Mouse (Mus musculus) bone marrow macrophage, adult 2 months (primary cell): ENCODE results near the gene Washc1. TPM values are rescaled to one million over a fixed set of nuclear protein-coding genes. Genes with fewer than 3 reads are reported as not detected.
"Not testable (repeated sequence)": the region's sequence is repeated elsewhere in the genome, so short reads cannot be mapped to it uniquely, and the experiment has no call there.

Experiments
- H3K27ac ChIP-seq: 2 replicates; pipeline ENCODE4 v1.5.1; 2012; ENCODE audit warnings: low read depth, low read length; ENCODE audit not compliant: insufficient read depth
- H3K4me1 ChIP-seq: 2 replicates; pipeline ENCODE4 v1.6.1; 2012; ENCODE audit warnings: low read length; ENCODE audit not compliant: control insufficient read depth, insufficient read depth
- H3K4me3 ChIP-seq: 2 replicates; pipeline ENCODE4 v1.5.1; 2012; ENCODE audit warnings: mild to moderate bottlenecking, low read length, moderate library complexity; ENCODE audit not compliant: insufficient read depth
- CTCF ChIP-seq: IDR thresholded peaks from 2 replicates; pipeline ENCODE4 v1.5.1; 2012; ENCODE audit warnings: low read depth, mild to moderate bottlenecking, low read length, moderate library complexity
- POLR2A ChIP-seq: IDR thresholded peaks from 2 replicates; pipeline ENCODE4 v1.6.1; 2012; ENCODE audit warnings: mild to moderate bottlenecking, low read depth, low read length, borderline replicate concordance
- polyA plus RNA-seq: library from polyadenylated mRNA; stranded (reverse); fragments of >200 nt; gene quantifications from 2 replicates; pipeline ENCODE4 v1.2.4, GENCODE M21; 2012; ENCODE audit not compliant: missing spikeins, insufficient read depth, insufficient read length

Gene Washc1
- polyA plus RNA-seq: 53.9 and 54.6 TPM in 2 replicates

DNA sequence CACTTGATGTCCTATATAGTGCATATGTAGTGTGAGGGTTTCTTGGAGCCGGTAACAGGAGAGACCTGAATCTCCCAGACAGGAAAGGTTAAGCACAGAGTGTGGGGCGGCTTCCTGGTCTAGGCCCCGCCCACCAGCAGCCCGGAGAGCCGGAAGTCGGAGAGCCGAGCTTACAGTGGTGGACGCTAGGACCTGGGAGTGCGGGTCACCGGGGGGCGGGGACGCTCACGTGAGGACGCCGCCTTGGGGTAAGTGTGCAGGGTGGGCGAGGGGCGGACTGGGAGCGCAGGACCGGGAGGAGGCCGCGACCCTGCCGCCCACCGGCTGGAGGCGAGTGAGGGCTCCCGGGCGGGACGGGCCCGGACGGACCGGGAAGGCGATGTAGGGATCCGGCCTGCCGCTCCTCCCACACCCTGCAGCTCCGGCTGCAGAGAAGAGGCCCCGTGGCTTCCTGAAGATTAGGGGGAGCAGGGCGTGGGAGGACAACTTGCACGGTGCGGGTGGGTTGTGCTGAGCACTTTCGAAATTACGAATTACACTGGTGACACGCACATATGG is at the start of gene Washc1:
Washc1 (plus strand) TSS at position 144 of the 558 bp plus-strand sequence.
- Histone ChIP-seq H3K4me1 (peaks cover 13% of the 10 kb centered on the region), H3K27ac (peak within 1 kb of the TSS; percentile 41), H3K4me3 (peak within 1 kb of the TSS; percentile 63)
- TF ChIP-seq POLR2A (no peak), CTCF (no peak)

DNA sequence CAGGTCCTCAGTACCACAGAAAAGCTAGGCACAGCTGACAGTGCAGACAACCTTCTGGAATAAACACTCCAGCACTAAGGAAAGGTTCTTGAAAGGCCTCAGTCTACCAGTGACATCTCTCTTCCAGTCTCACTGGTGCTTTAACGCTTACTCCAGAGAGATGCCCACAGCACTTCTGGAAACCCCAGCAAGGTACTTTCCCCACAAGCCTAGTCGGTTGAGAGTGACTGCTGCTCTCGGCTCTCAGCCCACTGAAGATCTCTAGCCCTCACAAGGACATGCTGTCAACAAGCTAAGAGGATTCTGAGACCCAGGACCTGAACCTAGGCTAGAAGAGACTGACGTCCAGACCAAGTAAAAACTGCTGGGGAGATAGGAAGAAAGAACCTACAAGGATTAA is 46.2 kb upstream of the Washc1 start:
- H3K27ac ChIP-seq: no peak overlapping the region
- peaks cover 5% of the 10 kb centered on the region for H3K4me1 ChIP-seq
- TF ChIP-seq CTCF (no peak), POLR2A (no peak)
- H3K4me3 ChIP-seq: no peak overlapping the region

DNA sequence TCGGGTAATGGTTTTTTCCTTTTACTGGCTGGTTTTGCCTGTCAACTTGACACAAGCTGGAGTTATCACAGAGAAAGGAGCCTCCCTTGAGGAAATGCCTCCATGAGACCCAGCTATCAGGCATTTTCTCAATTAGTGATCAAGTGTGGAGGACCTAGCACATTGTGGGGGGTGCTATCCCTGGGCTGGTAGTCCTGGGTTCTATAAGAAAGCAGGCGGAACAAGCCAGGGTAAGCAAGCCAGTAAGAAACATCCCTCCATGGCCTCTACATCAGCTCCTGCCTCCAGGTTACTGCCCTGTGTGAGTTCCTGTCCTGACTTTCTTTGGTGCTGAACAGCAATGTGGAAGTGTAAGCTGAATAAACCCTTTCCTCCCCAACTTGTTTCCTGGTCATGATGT is 42.3 kb upstream of the Washc1 start:
- H3K4me1 ChIP-seq: peaks cover 11% of the 10 kb centered on the region
- not testable (repeated sequence) for H3K27ac ChIP-seq, H3K4me3 ChIP-seq

DNA sequence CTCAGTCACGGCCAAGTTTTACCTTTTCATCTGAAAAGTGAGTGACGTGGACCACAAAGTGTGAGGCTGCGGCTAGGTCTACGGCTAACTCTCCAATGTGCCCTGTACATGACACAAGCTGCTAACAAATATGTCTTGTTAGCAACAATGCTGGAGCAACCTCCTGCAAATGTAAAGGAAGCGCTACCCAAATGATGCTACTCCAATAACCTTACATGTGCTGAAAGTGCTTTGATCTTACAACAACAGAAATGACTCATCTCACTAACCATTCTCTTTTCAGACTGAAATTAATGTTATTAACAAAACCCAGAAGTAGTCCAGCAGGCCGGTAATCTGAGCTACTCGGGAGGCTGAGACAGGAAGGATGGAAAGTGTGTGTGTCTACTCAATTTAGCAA is 37.4 kb upstream of the Washc1 start:
- H3K27ac ChIP-seq: no peak overlapping the region
- TF ChIP-seq CTCF (no peak), POLR2A (no peak)
- peaks cover 21% of the 10 kb centered on the region for H3K4me1 ChIP-seq
- no peak overlapping the region for H3K4me3 ChIP-seq

DNA sequence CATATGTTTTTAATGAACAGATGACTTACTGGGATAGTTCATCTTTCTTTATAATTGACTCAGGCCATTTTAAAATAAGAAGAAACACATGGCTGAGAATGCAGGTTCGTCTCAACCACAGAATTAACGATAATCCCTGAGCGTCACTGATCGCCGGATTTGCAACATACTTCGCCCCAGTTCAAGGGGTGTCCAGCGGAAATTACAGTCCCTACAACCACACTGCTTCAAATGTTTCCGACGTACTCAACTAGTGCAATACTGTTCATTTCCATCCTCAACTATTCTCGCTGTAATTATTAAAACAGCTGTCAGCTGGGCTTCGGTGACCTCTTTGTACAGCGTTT is 35.5 kb upstream of the Washc1 start:
- H3K4me3 ChIP-seq: peak overlapping the region; percentile 99
- H3K4me1 ChIP-seq: peaks cover 21% of the 10 kb centered on the region
- H3K27ac ChIP-seq: peak overlapping the region; percentile 84; the same call in 1 of the 2 replicates
- no peak for TF ChIP-seq CTCF
- TF ChIP-seq POLR2A: no peak

DNA sequence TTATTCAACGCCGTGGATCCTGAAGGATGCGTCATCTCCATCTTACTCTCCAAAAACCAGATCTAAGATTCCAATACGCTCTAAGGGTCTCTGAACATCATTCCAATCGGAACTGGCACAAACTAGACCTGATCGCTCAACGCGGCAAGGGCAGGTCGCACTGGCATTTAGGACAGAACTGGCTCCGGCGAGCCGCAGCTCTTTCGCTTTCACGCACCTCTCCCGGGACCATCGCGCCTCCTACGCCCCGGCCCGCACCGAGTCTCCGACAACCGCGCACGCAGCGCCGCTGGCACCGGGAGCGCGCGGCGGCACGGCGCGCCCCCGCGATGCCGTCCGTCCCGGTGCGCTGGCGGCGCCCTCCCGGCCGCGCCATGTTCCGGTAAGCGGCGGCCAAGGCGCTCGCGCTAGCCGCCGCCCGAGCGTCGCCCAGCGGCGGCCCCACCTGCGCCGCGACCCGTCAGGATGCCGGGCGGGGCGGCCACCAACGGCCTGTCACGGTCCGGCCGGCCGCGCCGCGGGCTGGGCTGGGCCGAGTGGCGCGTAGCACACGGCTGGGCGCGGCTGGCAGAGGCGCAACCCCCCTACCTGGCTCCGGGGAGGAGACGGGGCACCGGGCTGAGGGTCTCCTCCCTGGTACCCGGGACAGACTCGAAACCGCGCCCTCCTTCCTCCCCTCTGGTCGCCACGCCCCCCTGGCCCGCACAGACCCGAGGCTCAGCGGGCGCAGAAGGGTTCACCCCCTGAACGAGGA is 35.0 kb upstream of the Washc1 start:
- TF ChIP-seq POLR2A (no peak), CTCF (no peak)
- peak overlapping the region; percentile 84 for H3K27ac ChIP-seq
- H3K4me1 ChIP-seq: peaks cover 21% of the 10 kb centered on the region
- peak overlapping the region; percentile 99 for H3K4me3 ChIP-seq

DNA sequence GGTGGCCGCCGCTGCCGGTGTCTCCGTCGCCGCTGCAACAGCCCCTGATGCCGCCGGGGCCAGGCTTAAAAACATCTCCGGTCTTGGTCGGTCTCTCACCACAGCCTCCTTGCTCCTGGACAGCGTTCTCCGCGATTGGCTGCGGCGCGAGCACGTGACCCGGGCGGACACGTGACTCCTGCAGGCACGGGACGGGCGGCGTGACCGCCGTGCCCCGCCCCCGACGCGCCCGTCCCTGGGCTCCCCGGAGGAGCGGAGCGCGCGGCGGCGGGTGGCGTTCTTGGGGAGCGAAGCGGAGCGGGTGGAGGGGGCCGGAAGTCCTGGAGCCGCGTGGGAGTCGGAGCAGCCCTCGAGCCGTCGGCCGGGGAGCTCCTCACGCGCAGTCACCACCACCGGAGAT is 34.4 kb upstream of the Washc1 start, which contains the start of gene Ankrd12:
Ankrd12 (minus strand) TSS at position 156 of the 400 bp plus-strand sequence.
- TF ChIP-seq CTCF (no peak), POLR2A (no peak)
- Histone ChIP-seq H3K27ac (peak within 1 kb of the TSS; percentile 84), H3K4me1 (peaks cover 21% of the 10 kb centered on the region), H3K4me3 (peak within 1 kb of the TSS; percentile 99)

DNA sequence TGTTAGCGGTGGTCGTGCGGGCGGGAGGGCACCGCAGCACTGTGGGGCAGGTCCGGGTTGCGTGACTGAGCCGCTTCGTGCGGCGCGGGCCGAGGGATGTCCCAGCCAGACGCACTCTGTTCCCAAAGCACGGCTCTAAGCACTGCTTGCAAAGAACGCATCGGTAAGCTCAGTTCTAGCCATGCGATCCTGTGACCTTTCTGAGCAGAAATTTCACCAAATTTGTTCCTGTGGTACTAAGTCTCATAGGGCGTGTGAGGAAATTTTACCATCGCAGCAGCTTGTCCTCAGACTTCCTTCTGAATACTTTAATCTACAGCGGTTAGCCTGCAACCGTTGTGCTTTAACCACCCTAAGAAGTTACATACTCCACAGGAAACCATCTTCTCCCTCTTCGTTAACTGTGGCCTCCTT is 33.9 kb upstream of the Washc1 start:
- TF ChIP-seq CTCF (no peak), POLR2A (no peak)
- H3K27ac ChIP-seq: peak overlapping the region; percentile 61
- peaks cover 21% of the 10 kb centered on the region for H3K4me1 ChIP-seq
- H3K4me3 ChIP-seq: peak overlapping the region; percentile 99

DNA sequence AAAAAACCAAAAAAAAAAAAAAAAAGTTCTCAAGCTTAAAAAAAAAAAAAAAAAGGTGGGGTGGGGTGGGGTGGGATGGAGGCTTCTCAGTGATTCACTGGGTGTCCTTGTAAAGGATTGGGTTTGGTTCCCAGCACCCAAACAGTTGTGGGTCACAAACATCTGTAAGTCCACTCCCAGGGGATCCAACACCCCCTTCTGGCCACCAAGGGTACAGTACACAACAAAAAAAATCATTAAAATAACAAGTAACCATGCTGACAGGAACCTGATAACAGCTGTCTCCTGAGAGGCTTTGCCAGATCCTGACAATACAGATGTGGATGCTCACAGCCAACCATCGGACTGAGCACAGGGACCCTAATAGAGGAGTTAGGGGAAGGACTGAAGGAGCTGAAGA is 26.9 kb upstream of the Washc1 start:
- no peak overlapping the region for H3K4me3 ChIP-seq
- no peaks in the 10 kb centered on the region for H3K4me1 ChIP-seq
- TF ChIP-seq POLR2A: no peak
- TF ChIP-seq CTCF: no peak

DNA sequence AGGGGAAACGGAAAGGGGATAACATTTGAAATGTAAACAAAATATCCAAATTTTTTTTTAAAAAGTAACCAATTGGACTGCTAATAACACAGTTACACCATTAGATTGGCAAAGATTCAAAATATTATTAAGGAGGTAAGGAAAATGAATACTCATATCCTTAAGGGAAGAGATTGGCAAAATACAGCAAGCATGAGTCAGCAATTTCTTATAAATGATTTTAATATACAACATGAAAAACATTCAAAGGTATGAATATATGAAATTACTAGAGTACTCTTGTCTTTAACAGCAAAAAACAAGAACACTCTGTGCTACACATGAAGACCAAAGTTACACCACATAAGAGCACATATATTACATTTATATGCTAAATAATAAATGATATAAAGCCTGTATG is 26.3 kb upstream of the Washc1 start:
- Histone ChIP-seq H3K4me1 (no peaks in the 10 kb centered on the region), H3K27ac (no peak overlapping the region)
- TF ChIP-seq POLR2A: no peak
- no peak for TF ChIP-seq CTCF

More for the DNA sequence above, 26.9 kb upstream of the Washc1 start:
- H3K27ac ChIP-seq: no peak overlapping the region

DNA sequence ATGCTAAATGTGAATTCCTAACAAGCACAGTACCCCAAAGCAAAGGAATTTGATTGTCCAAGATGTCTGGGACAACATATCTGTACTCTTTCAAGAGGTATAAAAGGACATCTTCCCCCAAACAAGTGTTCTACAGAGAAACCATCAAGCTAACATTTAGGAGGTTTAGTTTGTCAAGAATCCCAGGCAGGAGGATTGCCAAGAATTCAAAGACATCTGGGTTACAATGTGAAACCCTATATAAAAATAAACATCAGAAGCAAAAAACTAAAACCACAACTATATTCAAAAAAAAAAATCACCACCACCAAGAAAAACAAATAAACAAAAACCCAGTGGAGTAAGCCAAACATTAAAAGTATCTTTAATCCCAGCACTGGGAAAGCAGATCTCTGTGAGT is 21.1 kb upstream of the Washc1 start:
- no peak for TF ChIP-seq POLR2A
- no peak for TF ChIP-seq CTCF
- Histone ChIP-seq H3K4me3 (no peak overlapping the region), H3K27ac (no peak overlapping the region), H3K4me1 (peaks cover 13% of the 10 kb centered on the region)

More for the DNA sequence above, 26.3 kb upstream of the Washc1 start:
- H3K4me3 ChIP-seq: no peak overlapping the region
